Mouse (Mus musculus) hindbrain, embryonic 14.5 days (tissue): ENCODE data around the gene Pvr. TPM values are rescaled to one million over a fixed set of nuclear protein-coding genes. Genes with fewer than 3 reads are reported as not detected.
A peak's percentile ranks its signal among the peaks of the same experiment; 100 is the strongest.

Experiments used
- ATAC-seq: fragments of 200-750 bp; cut with Nextera tagmentation; 2 replicates; pipeline ENCODE4 v1.8.0; 2017; ENCODE audit warnings: moderate number of reproducible peaks, mild to moderate bottlenecking, moderate TSS enrichment, moderate library complexity; ENCODE audit not compliant: low FRiP score
- DNase-seq: peaks from one replicate; pipeline ENCODE4 v3.0.0-alpha.2; 2015; ENCODE audit warnings: low spot score
- H3K27ac ChIP-seq: fragments of 300-500 bp; sonication (generic); 2 replicates; pipeline ENCODE4 v1.5.1; 2014; ENCODE audit warnings: mild to moderate bottlenecking, moderate library complexity
- H3K27me3 ChIP-seq: fragments of 300-500 bp; sonication (generic); 2 replicates; pipeline ENCODE4 v1.6.1; 2014; ENCODE audit warnings: mild to moderate bottlenecking, low read length, mixed read lengths; ENCODE audit not compliant: control insufficient read depth, insufficient read depth
- H3K36me3 ChIP-seq: fragments of 300-500 bp; sonication (generic); replicated peaks from 2 replicates; pipeline ENCODE4 v1.6.1; 2014; ENCODE audit not compliant: control insufficient read depth, insufficient read depth
- H3K4me1 ChIP-seq: fragments of 300-500 bp; sonication (generic); replicated peaks from 2 replicates; pipeline ENCODE4 v1.6.1; 2014; ENCODE audit warnings: antibody characterized with exemption, low read length, mixed read lengths; ENCODE audit not compliant: control insufficient read depth, insufficient read depth
- H3K4me2 ChIP-seq: fragments of 300-500 bp; sonication (generic); replicated peaks from 2 replicates; pipeline ENCODE4 v1.6.1; 2014; ENCODE audit warnings: mild to moderate bottlenecking, moderate library complexity
- H3K4me3 ChIP-seq: fragments of 300-500 bp; sonication (generic); replicated peaks from 2 replicates; pipeline ENCODE4 v1.5.1; 2014; ENCODE audit warnings: mild to moderate bottlenecking, low read length
- H3K9ac ChIP-seq: fragments of 300-500 bp; sonication (generic); 2 replicates; pipeline ENCODE4 v1.6.1; 2014
- H3K9me3 ChIP-seq: fragments of 300-500 bp; sonication (generic); 2 replicates; pipeline ENCODE4 v1.6.1; 2016; ENCODE audit warnings: low read length; ENCODE audit not compliant: control insufficient read depth
- whole genome bisulfite sequencing: fragments of 180-500 bp; shearing (Covaris S2); extraction: QIAGEN DNeasy Blood & Tissue Kit; methylation state at CpG from one replicate; pipeline ENCODE4 v1.1.7; 2014; 5-methylcytosine and 5-hydroxymethylcytosine counted together
- polyA plus RNA-seq: library from polyadenylated mRNA; unstranded; fragments of >200 nt; fragmentation: Nextera tagmentation; extraction: Ambion mirVana; gene quantifications from 2 replicates; pipeline ENCODE4 v1.2.1, GENCODE M21; 2014

Pvr gene
- polyA plus RNA-seq, 1 experiment from 2014 or later = 6.4 TPM

GRCm38 (mm10) chr7:19887849-19888248 lies 33.1 kb downstream of the Pvr start, which contains the start of gene Ceacam19:
Ceacam19 (minus strand) TSS chr7:19887965.
- Histone ChIP-seq H3K27me3 (no peaks in the 10 kb centered on the region), H3K27ac (no peak within 1 kb of the TSS), H3K4me3 (no peak within 1 kb of the TSS), H3K4me1 (no peaks in the 10 kb centered on the region), H3K9me3 (no peaks in the 10 kb centered on the region), H3K36me3 (no peaks in the 10 kb centered on the region), H3K9ac (no peak within 1 kb of the TSS), H3K4me2 (no peak within 1 kb of the TSS)
- ATAC-seq = no peak
- DNase-seq = no peak
- 86% methylated on average over 7 of the region's 7 CpGs for WGBS

- no peaks in the 10 kb centered on the region for H3K27me3 ChIP-seq
- no peaks in the 10 kb centered on the region for H3K36me3 ChIP-seq
- DNase-seq (no peak), ATAC-seq (no peak)
- no peaks in the 10 kb centered on the region for H3K9me3 ChIP-seq
- 81% methylated on average over 8 of the region's 8 CpGs for WGBS
- no peak overlapping the region for H3K4me3 ChIP-seq
- no peak overlapping the region for H3K27ac ChIP-seq
- H3K4me2 ChIP-seq = no peak overlapping the region
- H3K4me1 ChIP-seq = no peaks in the 10 kb centered on the region
- H3K9ac ChIP-seq = no peak overlapping the region
Observed at GRCm38 (mm10) chr7:19880754-19881153, 40.2 kb downstream of the Pvr start.

- ATAC-seq = no peak
- DNase-seq = no peak
- no peak overlapping the region for H3K4me2 ChIP-seq
- no peak overlapping the region for H3K27ac ChIP-seq
- H3K4me1 ChIP-seq = no peaks in the 10 kb centered on the region
- 62% methylated on average over 14 of the region's 14 CpGs for WGBS
- no peak overlapping the region for H3K4me3 ChIP-seq
- H3K36me3 ChIP-seq = no peaks in the 10 kb centered on the region
- H3K9me3 ChIP-seq = no peaks in the 10 kb centered on the region
- H3K9ac ChIP-seq = no peak overlapping the region
- no peaks in the 10 kb centered on the region for H3K27me3 ChIP-seq
Observed at GRCm38 (mm10) chr7:19876781-19877425, 44.1 kb downstream of the Pvr start.

- 55% methylated on average over 13 of the region's 13 CpGs for WGBS
Observed at GRCm38 (mm10) chr7:19875948-19876682, 44.8 kb downstream of the Pvr start.

GRCm38 (mm10) chr7:19871943-19872601 lies 48.9 kb downstream of the Pvr start:
- Histone ChIP-seq H3K36me3 (no peaks in the 10 kb centered on the region), H3K9ac (no peak overlapping the region), H3K9me3 (no peaks in the 10 kb centered on the region), H3K27me3 (no peaks in the 10 kb centered on the region), H3K4me1 (no peaks in the 10 kb centered on the region), H3K4me3 (no peak overlapping the region), H3K4me2 (no peak overlapping the region), H3K27ac (no peak overlapping the region)
- 45% methylated on average over 5 of the region's 5 CpGs for WGBS
- ATAC-seq = no peak
- no peak for DNase-seq

More at GRCm38 (mm10) chr7:19875948-19876682, 44.8 kb downstream of the Pvr start:
- no peak overlapping the region for H3K27ac ChIP-seq
- peak; percentile 65 for DNase-seq
- peak; percentile 43 for ATAC-seq
- no peak overlapping the region for H3K4me3 ChIP-seq
- H3K9me3 ChIP-seq = no peaks in the 10 kb centered on the region
- H3K36me3 ChIP-seq = no peaks in the 10 kb centered on the region
- no peak overlapping the region for H3K9ac ChIP-seq
- no peaks in the 10 kb centered on the region for H3K4me1 ChIP-seq
- no peak overlapping the region for H3K4me2 ChIP-seq
- H3K27me3 ChIP-seq = no peaks in the 10 kb centered on the region

GRCm38 (mm10) chr7:19871137-19871621 lies 49.8 kb downstream of the Pvr start:
- no peak for DNase-seq

GRCm38 (mm10) chr7:19867751-19868399 lies 53.1 kb downstream of the Pvr start:
- DNase-seq = no peak
- Histone ChIP-seq H3K36me3 (no peaks in the 10 kb centered on the region), H3K9ac (no peak overlapping the region), H3K27me3 (no peaks in the 10 kb centered on the region), H3K27ac (no peak overlapping the region), H3K4me3 (no peak overlapping the region), H3K9me3 (no peaks in the 10 kb centered on the region), H3K4me2 (no peak overlapping the region), H3K4me1 (no peaks in the 10 kb centered on the region)
- no peak for ATAC-seq
- WGBS = 90% methylated on average over 16 of the region's 16 CpGs

More at GRCm38 (mm10) chr7:19871137-19871621, 49.8 kb downstream of the Pvr start:
- no peaks in the 10 kb centered on the region for H3K9me3 ChIP-seq
- ATAC-seq = no peak
- H3K9ac ChIP-seq = no peak overlapping the region
- no peak overlapping the region for H3K27ac ChIP-seq
- no peaks in the 10 kb centered on the region for H3K27me3 ChIP-seq
- 70% methylated on average over 10 of the region's 10 CpGs for WGBS
- H3K4me2 ChIP-seq = no peak overlapping the region
- no peaks in the 10 kb centered on the region for H3K4me1 ChIP-seq
- no peak overlapping the region for H3K4me3 ChIP-seq
- H3K36me3 ChIP-seq = no peaks in the 10 kb centered on the region

- WGBS = 91% methylated on average over 6 of the region's 6 CpGs
- no peaks in the 10 kb centered on the region for H3K4me1 ChIP-seq
Observed at GRCm38 (mm10) chr7:19866490-19866889, 54.5 kb downstream of the Pvr start.

More at GRCm38 (mm10) chr7:19866490-19866889, 54.5 kb downstream of the Pvr start:
- Histone ChIP-seq H3K9ac (no peak overlapping the region), H3K27me3 (no peaks in the 10 kb centered on the region), H3K36me3 (no peaks in the 10 kb centered on the region), H3K4me2 (no peak overlapping the region), H3K27ac (no peak overlapping the region), H3K9me3 (no peaks in the 10 kb centered on the region), H3K4me3 (no peak overlapping the region)
- ATAC-seq (no peak), DNase-seq (no peak)
